Mouse (Mus musculus) kidney, postnatal 36 days (tissue): ENCODE measurements around the gene Rpgrip1l.
A peak's percentile ranks its signal among the peaks of the same experiment; 100 is the strongest.

Experiments used
- DNase-seq, 2 experiments: peaks; one replicate each; pipeline ENCODE4 v3.0.0; 2021 to 2022; ENCODE audit warnings: mixed read lengths in 2 of 2

Rpgrip1l gene

GRCm38 (mm10) chr8:91198036-91198435 lies 115.0 kb downstream of the Rpgrip1l start:
- DNase-seq = no peak

- DNase-seq = peak; percentile 4 to 6
Observed at GRCm38 (mm10) chr8:91197233-91197632, 115.8 kb downstream of the Rpgrip1l start.

GRCm38 (mm10) chr8:91196661-91197060 lies 116.4 kb downstream of the Rpgrip1l start:
- DNase-seq = peak in 1 of 2 experiments; percentile 20

GRCm38 (mm10) chr8:91194081-91194480 lies 119.0 kb downstream of the Rpgrip1l start:
- no peak for DNase-seq

GRCm38 (mm10) chr8:91192941-91193340 lies 120.1 kb downstream of the Rpgrip1l start:
- DNase-seq = no peak

- peak; percentile 25 to 73 for DNase-seq
Observed at GRCm38 (mm10) chr8:91190816-91191340, 122.2 kb downstream of the Rpgrip1l start.

- DNase-seq = no peak
Observed at GRCm38 (mm10) chr8:91188152-91188551, 124.9 kb downstream of the Rpgrip1l start.

GRCm38 (mm10) chr8:91186372-91186771 lies 126.7 kb downstream of the Rpgrip1l start:
- no peak for DNase-seq

- DNase-seq = peak in 1 of 2 experiments; percentile 34
Observed at GRCm38 (mm10) chr8:91177708-91178107, 135.4 kb downstream of the Rpgrip1l start.

- no peak for DNase-seq
Observed at GRCm38 (mm10) chr8:91176176-91176575, 136.9 kb downstream of the Rpgrip1l start.

- DNase-seq = peak in 1 of 2 experiments; percentile 5
Observed at GRCm38 (mm10) chr8:91171605-91172004, 141.5 kb downstream of the Rpgrip1l start.

GRCm38 (mm10) chr8:91170914-91171313 lies 142.1 kb downstream of the Rpgrip1l start:
- DNase-seq = no peak

GRCm38 (mm10) chr8:91170152-91170551 lies 142.9 kb downstream of the Rpgrip1l start:
- peak; percentile 35 to 44 for DNase-seq
